Mouse (Mus musculus): ENCODE measurements around the gene Palm3. TPM values are rescaled to one million over a fixed set of nuclear protein-coding genes. Genes with fewer than 3 reads are reported as not detected.
A peak's percentile ranks its signal among the peaks of the same experiment; 100 is the strongest.

Palm3 gene
- polyA plus RNA-seq, 2 experiments: 0.19 TPM; not detected in 1

GRCm38 (mm10) chr8:84023085-84023484 lies 1.8 kb downstream of the Palm3 start:
- TF ChIP-seq CTCF (IDR thresholded peaks at IDR 0.05; ENCODE audit: low read depth) (no peak), EP300 (IDR thresholded peaks at IDR 0.05; ENCODE audit: low read depth) (no peak)
- ATAC-seq (ENCODE audit: insufficient read depth) (no peak), DNase-seq (ENCODE audit: low read depth in 3 of 3, low spot score in 3 of 3) (no peak)
- H3K9ac ChIP-seq (replicated peaks): no peak overlapping the region
- H3K27ac ChIP-seq: no peak overlapping the region
- no peak overlapping the region for H3K4me2 ChIP-seq (ENCODE audit: low read depth)
- H3K27me3 ChIP-seq (ENCODE audit: control insufficient read depth, insufficient read depth, low read length): peaks cover 49% of the 10 kb centered on the region
- peaks cover 0 to 2% of the 10 kb centered on the region in 2 experiments; a peak in 1 of 4 replicates for H3K4me1 ChIP-seq (replicated peaks; ENCODE audit: control insufficient read depth in 2 of 2, insufficient read depth in 2 of 2, low read length in 1 of 2)
- whole genome bisulfite sequencing (ENCODE audit: insufficient replicate concordance): 18% methylated on average over 5 of the region's 5 CpGs
- H3K9me3 ChIP-seq (ENCODE audit: control insufficient read depth, low read length): no peaks in the 10 kb centered on the region
- no peak overlapping the region for H3K4me3 ChIP-seq (ENCODE audit: insufficient read depth in 1 of 2, low read depth in 2 of 2, low read length in 2 of 2)
- H3K36me3 ChIP-seq (replicated peaks; ENCODE audit: control insufficient read depth, insufficient read depth, low read depth): no peaks in the 10 kb centered on the region

GRCm38 (mm10) chr8:84023631-84024030 lies 2.4 kb downstream of the Palm3 start:
- Histone ChIP-seq H3K27me3 (ENCODE audit: control insufficient read depth, insufficient read depth, low read length) (peaks cover 49% of the 10 kb centered on the region), H3K4me1 (replicated peaks; ENCODE audit: control insufficient read depth in 2 of 2, insufficient read depth in 2 of 2, low read length in 1 of 2) (peaks cover 0 to 2% of the 10 kb centered on the region in 2 experiments; a peak in 1 of 4 replicates), H3K4me3 (ENCODE audit: insufficient read depth in 1 of 2, low read depth in 2 of 2, low read length in 2 of 2) (no peak overlapping the region), H3K36me3 (replicated peaks; ENCODE audit: control insufficient read depth, insufficient read depth, low read depth) (no peaks in the 10 kb centered on the region), H3K4me2 (ENCODE audit: low read depth) (no peak overlapping the region), H3K9me3 (ENCODE audit: control insufficient read depth, low read length) (no peaks in the 10 kb centered on the region), H3K27ac (no peak overlapping the region), H3K9ac (replicated peaks) (no peak overlapping the region)
- ATAC-seq (ENCODE audit: insufficient read depth) (no peak), DNase-seq (ENCODE audit: low read depth in 3 of 3, low spot score in 3 of 3) (no peak)
- WGBS (ENCODE audit: insufficient replicate concordance): 70% methylated on average over 1 of the region's 1 CpGs
- TF ChIP-seq CTCF (IDR thresholded peaks at IDR 0.05; ENCODE audit: low read depth) (no peak), EP300 (IDR thresholded peaks at IDR 0.05; ENCODE audit: low read depth) (no peak)

GRCm38 (mm10) chr8:84024171-84024570 lies 2.9 kb downstream of the Palm3 start:
- ATAC-seq (ENCODE audit: insufficient read depth) (no peak), DNase-seq (ENCODE audit: low read depth in 3 of 3, low spot score in 3 of 3) (no peak)
- H3K4me3 ChIP-seq (ENCODE audit: insufficient read depth in 1 of 2, low read depth in 2 of 2, low read length in 2 of 2): no peak overlapping the region
- no peak overlapping the region for H3K4me2 ChIP-seq (ENCODE audit: low read depth)
- H3K36me3 ChIP-seq (replicated peaks; ENCODE audit: control insufficient read depth, insufficient read depth, low read depth): no peaks in the 10 kb centered on the region
- H3K4me1 ChIP-seq (replicated peaks; ENCODE audit: control insufficient read depth in 2 of 2, insufficient read depth in 2 of 2, low read length in 1 of 2): peaks cover 0 to 2% of the 10 kb centered on the region in 2 experiments; a peak in 1 of 4 replicates
- H3K9me3 ChIP-seq (ENCODE audit: control insufficient read depth, low read length): no peaks in the 10 kb centered on the region
- TF ChIP-seq CTCF (IDR thresholded peaks at IDR 0.05; ENCODE audit: low read depth) (peak; percentile 90), EP300 (IDR thresholded peaks at IDR 0.05; ENCODE audit: low read depth) (no peak)
- WGBS (ENCODE audit: insufficient replicate concordance): 8% methylated on average over 10 of the region's 10 CpGs
- no peak overlapping the region for H3K27ac ChIP-seq
- H3K9ac ChIP-seq (replicated peaks): no peak overlapping the region
- peaks cover 49% of the 10 kb centered on the region for H3K27me3 ChIP-seq (ENCODE audit: control insufficient read depth, insufficient read depth, low read length)

GRCm38 (mm10) chr8:84025863-84026262 lies 4.6 kb downstream of the Palm3 start:
- H3K36me3 ChIP-seq (replicated peaks; ENCODE audit: control insufficient read depth, insufficient read depth, low read depth): no peaks in the 10 kb centered on the region
- peaks cover 43% of the 10 kb centered on the region for H3K27me3 ChIP-seq (ENCODE audit: control insufficient read depth, insufficient read depth, low read length)
- H3K27ac ChIP-seq: no peak overlapping the region
- no peak overlapping the region for H3K9ac ChIP-seq (replicated peaks)
- peaks cover 0 to 2% of the 10 kb centered on the region in 2 experiments; a peak in 1 of 4 replicates for H3K4me1 ChIP-seq (replicated peaks; ENCODE audit: control insufficient read depth in 2 of 2, insufficient read depth in 2 of 2, low read length in 1 of 2)
- H3K9me3 ChIP-seq (ENCODE audit: control insufficient read depth, low read length): no peaks in the 10 kb centered on the region
- peak overlapping the region; percentile 45 for H3K4me2 ChIP-seq (ENCODE audit: low read depth)
- DNase-seq (ENCODE audit: low read depth in 3 of 3, low spot score in 3 of 3) (no peak), ATAC-seq (ENCODE audit: insufficient read depth) (peak; percentile 36; the same call in 1 of the 2 replicates)
- TF ChIP-seq EP300 (IDR thresholded peaks at IDR 0.05; ENCODE audit: low read depth): no peak
- no peak for TF ChIP-seq CTCF (IDR thresholded peaks at IDR 0.05; ENCODE audit: low read depth)
- H3K4me3 ChIP-seq (ENCODE audit: insufficient read depth in 1 of 2, low read depth in 2 of 2, low read length in 2 of 2): peak overlapping the region in 1 of 2 experiments; percentile 26; a peak in 1 of 4 replicates
- WGBS (ENCODE audit: insufficient replicate concordance): 1% methylated on average over 41 of the region's 41 CpGs

GRCm38 (mm10) chr8:84027449-84027848 lies 6.2 kb downstream of the Palm3 start:
- Histone ChIP-seq H3K9ac (replicated peaks) (no peak overlapping the region), H3K9me3 (ENCODE audit: control insufficient read depth, low read length) (no peaks in the 10 kb centered on the region), H3K4me3 (ENCODE audit: insufficient read depth in 1 of 2, low read depth in 2 of 2, low read length in 2 of 2) (no peak overlapping the region), H3K4me1 (replicated peaks; ENCODE audit: control insufficient read depth in 2 of 2, insufficient read depth in 2 of 2, low read length in 1 of 2) (peaks cover 0 to 2% of the 10 kb centered on the region in 2 experiments; a peak in 1 of 4 replicates), H3K36me3 (replicated peaks; ENCODE audit: control insufficient read depth, insufficient read depth, low read depth) (no peaks in the 10 kb centered on the region), H3K27me3 (ENCODE audit: control insufficient read depth, insufficient read depth, low read length) (peaks cover 35% of the 10 kb centered on the region), H3K4me2 (ENCODE audit: low read depth) (no peak overlapping the region), H3K27ac (no peak overlapping the region)
- TF ChIP-seq CTCF (IDR thresholded peaks at IDR 0.05; ENCODE audit: low read depth) (no peak), EP300 (IDR thresholded peaks at IDR 0.05; ENCODE audit: low read depth) (no peak)
- DNase-seq (ENCODE audit: low read depth in 3 of 3, low spot score in 3 of 3) (no peak), ATAC-seq (ENCODE audit: insufficient read depth) (no peak)
- WGBS (ENCODE audit: insufficient replicate concordance): 11% methylated on average over 10 of the region's 10 CpGs

All from liver, embryonic 14.5 days (tissue).